Mouse (Mus musculus) intestine, embryonic 15.5 days (tissue): Measurements from ENCODE around the gene Tango6. TPM values are rescaled to one million over a fixed set of nuclear protein-coding genes. Genes with fewer than 3 reads are reported as not detected.
A peak's percentile ranks its signal among the peaks of the same experiment; 100 is the strongest.

Experiments
- ATAC-seq: fragments of 200-750 bp; cut with Nextera tagmentation; 2 replicates; pipeline ENCODE4 v1.8.0; 2017; ENCODE audit warnings: moderate TSS enrichment, moderate library complexity
- H3K27ac ChIP-seq: fragments of 300-500 bp; sonication (generic); 2 replicates; pipeline ENCODE4 v1.5.1; 2015; ENCODE audit warnings: mild to moderate bottlenecking, inconsistent platforms
- H3K27me3 ChIP-seq: fragments of 300-500 bp; sonication (generic); replicated peaks from 2 replicates; pipeline ENCODE4 v1.6.1; 2015; ENCODE audit warnings: inconsistent platforms
- H3K36me3 ChIP-seq: fragments of 300-500 bp; sonication (generic); 2 replicates; pipeline ENCODE4 v1.6.1; 2015; ENCODE audit warnings: inconsistent platforms
- H3K4me1 ChIP-seq: fragments of 300-500 bp; sonication (generic); replicated peaks from 2 replicates; pipeline ENCODE4 v1.6.1; 2015; ENCODE audit warnings: inconsistent platforms
- H3K4me2 ChIP-seq: fragments of 300-500 bp; sonication (generic); replicated peaks from 2 replicates; pipeline ENCODE4 v1.6.1; 2015; ENCODE audit warnings: mild to moderate bottlenecking, inconsistent platforms
- H3K4me3 ChIP-seq: fragments of 300-500 bp; sonication (generic); replicated peaks from 2 replicates; pipeline ENCODE4 v1.5.1; 2015; ENCODE audit warnings: inconsistent platforms
- H3K9ac ChIP-seq: fragments of 300-500 bp; sonication (generic); 2 replicates; pipeline ENCODE4 v1.6.1; 2015; ENCODE audit warnings: inconsistent platforms
- H3K9me3 ChIP-seq: fragments of 300-500 bp; sonication (generic); 2 replicates; pipeline ENCODE4 v1.6.1; 2016; ENCODE audit warnings: inconsistent platforms
- WGBS: fragments of 180-500 bp; shearing (Covaris S2); methylation state at CpG from one replicate; pipeline ENCODE4 v1.1.7; 2015; 5-methylcytosine and 5-hydroxymethylcytosine counted together
- polyA plus RNA-seq: library from polyadenylated mRNA; unstranded; fragments of >200 nt; fragmentation: Nextera tagmentation; extraction: Ambion mirVana; gene quantifications from 2 replicates; pipeline ENCODE4 v1.2.1, GENCODE M21; 2015

The Tango6 gene
- polyA plus RNA-seq, 1 experiment from 2014 or later, result 9.1 TPM

DNA sequence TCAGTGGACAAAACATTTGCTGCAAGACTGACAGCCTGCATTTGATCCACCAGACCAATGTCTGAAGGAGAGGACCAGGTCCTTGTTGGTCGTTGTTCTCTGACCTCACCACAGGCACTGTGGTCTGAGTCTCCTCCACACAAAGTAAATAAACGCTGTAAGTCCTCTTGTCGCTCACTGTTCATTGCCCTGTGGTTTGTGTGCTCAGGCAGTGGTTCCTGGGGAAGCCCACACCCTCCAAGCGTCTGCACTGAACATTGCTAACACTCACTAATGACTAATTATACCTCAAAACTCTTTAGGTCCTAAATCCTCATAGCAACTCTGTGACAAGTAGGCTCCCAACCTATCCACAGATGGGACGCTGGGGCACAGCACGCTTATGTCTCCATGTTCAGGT, 153.7 kb downstream of the Tango6 start:
- no peak overlapping the region for H3K27ac ChIP-seq
- ATAC-seq, result no peak

DNA sequence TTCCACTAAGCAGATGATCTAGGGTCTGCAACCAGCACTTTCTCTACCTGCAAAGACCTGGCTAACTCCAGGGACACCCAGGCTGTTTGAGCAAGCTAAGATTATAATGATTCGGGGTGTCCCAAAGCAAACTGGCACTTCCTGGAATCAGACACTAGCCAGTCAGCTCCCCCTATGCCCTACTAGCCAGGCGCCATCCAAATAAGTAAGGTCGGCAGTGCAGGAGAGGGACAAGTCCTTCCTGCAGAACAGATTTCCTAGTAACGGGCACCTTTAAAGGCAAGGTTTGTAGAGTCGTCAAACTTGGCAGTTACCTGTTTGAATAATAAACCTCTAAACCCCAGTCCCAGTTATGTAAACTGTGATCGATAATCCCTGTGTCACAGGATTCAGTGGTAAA, 155.9 kb downstream of the Tango6 start:
- no peak overlapping the region for H3K4me2 ChIP-seq
- ATAC-seq, result no peak
- 0 out of 2 replicates have a peak, but pooled peaks cover 6% of the 10 kb centered on the region for H3K4me1 ChIP-seq

More for the DNA sequence above, 153.7 kb downstream of the Tango6 start:
- H3K4me3 ChIP-seq, result no peak overlapping the region
- no peak overlapping the region for H3K9ac ChIP-seq
- H3K9me3 ChIP-seq, result no peaks in the 10 kb centered on the region
- WGBS, result 53% methylated on average over 6 of the region's 6 CpGs
- H3K4me1 ChIP-seq, result 0 out of 2 replicates have a peak, but pooled peaks cover 6% of the 10 kb centered on the region
- no peaks in the 10 kb centered on the region for H3K36me3 ChIP-seq
- H3K27me3 ChIP-seq, result no peaks in the 10 kb centered on the region
- no peak overlapping the region for H3K4me2 ChIP-seq

DNA sequence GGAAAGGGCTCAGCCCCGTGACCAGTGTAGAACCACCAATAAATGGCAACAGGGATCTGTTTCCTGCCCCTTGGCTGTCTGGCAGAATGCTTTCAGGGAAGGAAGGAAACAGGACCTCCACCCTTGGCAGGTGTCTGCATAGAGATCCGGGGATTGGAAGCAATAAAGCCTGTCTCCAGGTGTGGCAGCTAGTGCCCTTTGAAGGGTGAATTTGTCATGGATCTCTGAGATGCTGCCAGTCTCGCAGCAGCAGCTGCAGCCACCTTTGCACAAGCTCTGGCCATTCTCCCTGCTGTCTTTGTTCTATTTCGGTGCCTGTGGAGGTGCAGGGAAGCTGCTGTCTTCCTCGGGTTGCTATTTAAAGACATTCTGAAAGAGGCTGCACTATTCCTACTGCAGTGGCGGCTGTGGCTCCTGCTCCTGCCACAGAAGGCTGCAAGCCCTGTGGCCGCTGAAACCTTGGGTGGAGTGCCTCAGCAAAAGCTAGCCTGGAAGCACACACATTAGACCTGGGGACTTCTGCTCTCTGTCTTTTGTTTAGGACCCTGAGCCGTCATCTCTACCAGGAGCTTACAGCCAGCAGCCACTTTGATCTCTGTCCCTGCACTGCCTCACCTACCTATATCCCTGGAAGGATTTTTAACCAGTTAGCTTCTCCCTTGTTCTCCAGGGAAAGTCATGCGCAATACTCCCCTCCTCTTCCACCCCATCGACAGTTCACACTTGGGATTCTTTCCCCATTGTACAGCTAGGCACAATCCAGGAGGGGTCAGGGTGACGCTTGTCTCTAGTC, 156.5 kb downstream of the Tango6 start:
- no peak; the same call in 1 of the 2 replicates for ATAC-seq
- 43% methylated on average over 11 of the region's 11 CpGs for WGBS
- no peak overlapping the region for H3K27ac ChIP-seq

More for the DNA sequence above, 155.9 kb downstream of the Tango6 start:
- Histone ChIP-seq H3K36me3 (no peaks in the 10 kb centered on the region), H3K27ac (no peak overlapping the region), H3K9me3 (no peaks in the 10 kb centered on the region), H3K27me3 (no peaks in the 10 kb centered on the region), H3K9ac (no peak overlapping the region), H3K4me3 (no peak overlapping the region)
- 46% methylated on average over 6 of the region's 6 CpGs for WGBS

GRCm38 (mm10) chr8:106850034-106850433, 167.2 kb downstream of the Tango6 start:
- Histone ChIP-seq H3K4me2 (no peak overlapping the region), H3K9ac (no peak overlapping the region), H3K4me1 (peaks cover 3% of the 10 kb centered on the region), H3K4me3 (no peak overlapping the region), H3K27ac (no peak overlapping the region), H3K27me3 (no peaks in the 10 kb centered on the region), H3K9me3 (no peaks in the 10 kb centered on the region), H3K36me3 (no peaks in the 10 kb centered on the region)
- no peak for ATAC-seq
- WGBS, result 79% methylated on average over 10 of the region's 10 CpGs

More for the DNA sequence above, 156.5 kb downstream of the Tango6 start:
- Histone ChIP-seq H3K9ac (no peak overlapping the region), H3K27me3 (no peaks in the 10 kb centered on the region), H3K4me2 (no peak overlapping the region), H3K9me3 (no peaks in the 10 kb centered on the region), H3K4me3 (no peak overlapping the region), H3K4me1 (0 out of 2 replicates have a peak, but pooled peaks cover 6% of the 10 kb centered on the region), H3K36me3 (no peaks in the 10 kb centered on the region)

GRCm38 (mm10) chr8:106854534-106855241, 171.8 kb downstream of the Tango6 start:
- Histone ChIP-seq H3K9ac (no peak overlapping the region), H3K27ac (no peak overlapping the region), H3K4me2 (no peak overlapping the region), H3K36me3 (no peaks in the 10 kb centered on the region), H3K9me3 (no peaks in the 10 kb centered on the region), H3K4me3 (no peak overlapping the region), H3K27me3 (no peaks in the 10 kb centered on the region), H3K4me1 (peaks cover 5% of the 10 kb centered on the region)
- 45% methylated on average over 8 of the region's 8 CpGs for WGBS
- ATAC-seq, result no peak

DNA sequence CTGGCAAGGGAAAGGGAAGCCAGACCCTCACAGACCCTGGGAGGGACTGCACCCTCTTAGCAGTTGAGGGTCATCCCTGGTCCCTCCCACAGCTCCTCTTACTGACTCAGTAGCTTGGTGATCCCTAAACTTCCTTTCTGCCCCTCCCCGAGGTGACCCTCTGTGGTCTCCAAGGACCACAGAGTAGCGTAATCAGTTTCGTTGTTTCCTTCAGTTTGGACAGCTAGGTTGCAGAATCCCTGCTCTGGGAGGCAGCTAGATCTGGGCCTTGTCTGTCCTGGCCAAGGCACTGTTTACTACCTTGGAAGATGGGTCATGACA, 172.3 kb downstream of the Tango6 start:
- Histone ChIP-seq H3K27me3 (no peaks in the 10 kb centered on the region), H3K36me3 (no peaks in the 10 kb centered on the region), H3K4me1 (peaks cover 5% of the 10 kb centered on the region), H3K27ac (no peak overlapping the region), H3K9me3 (no peaks in the 10 kb centered on the region), H3K9ac (no peak overlapping the region), H3K4me2 (no peak overlapping the region), H3K4me3 (no peak overlapping the region)
- 55% methylated on average over 3 of the region's 3 CpGs for WGBS
- ATAC-seq, result no peak

DNA sequence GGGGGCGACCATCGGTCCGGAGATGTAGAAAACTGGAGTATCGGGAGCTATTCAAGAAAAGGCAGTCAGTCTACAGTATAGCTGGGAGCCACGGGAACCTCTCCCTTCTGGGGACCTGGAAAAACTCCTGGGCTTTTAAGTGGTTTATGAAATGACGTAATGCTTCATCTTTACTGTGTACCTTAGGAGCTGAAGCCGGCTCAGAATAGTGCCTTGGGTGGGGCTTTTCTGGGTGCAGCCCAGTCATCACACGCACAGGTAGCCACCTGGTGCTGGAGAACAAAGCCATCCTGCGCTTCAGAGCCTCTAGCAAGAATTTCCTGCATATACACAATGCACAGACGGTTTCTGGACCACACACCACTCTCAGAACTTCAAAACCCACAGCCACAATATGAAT, 180.0 kb downstream of the Tango6 start:
- Histone ChIP-seq H3K36me3 (no peaks in the 10 kb centered on the region), H3K4me2 (no peak overlapping the region), H3K9me3 (no peaks in the 10 kb centered on the region), H3K27ac (no peak overlapping the region), H3K9ac (no peak overlapping the region), H3K27me3 (peaks cover 6% of the 10 kb centered on the region; the same call in 1 of the 2 replicates), H3K4me1 (no peaks in the 10 kb centered on the region), H3K4me3 (no peak overlapping the region)
- whole genome bisulfite sequencing, result 71% methylated on average over 10 of the region's 10 CpGs
- ATAC-seq, result peak; percentile 55; the same call in 1 of the 2 replicates

DNA sequence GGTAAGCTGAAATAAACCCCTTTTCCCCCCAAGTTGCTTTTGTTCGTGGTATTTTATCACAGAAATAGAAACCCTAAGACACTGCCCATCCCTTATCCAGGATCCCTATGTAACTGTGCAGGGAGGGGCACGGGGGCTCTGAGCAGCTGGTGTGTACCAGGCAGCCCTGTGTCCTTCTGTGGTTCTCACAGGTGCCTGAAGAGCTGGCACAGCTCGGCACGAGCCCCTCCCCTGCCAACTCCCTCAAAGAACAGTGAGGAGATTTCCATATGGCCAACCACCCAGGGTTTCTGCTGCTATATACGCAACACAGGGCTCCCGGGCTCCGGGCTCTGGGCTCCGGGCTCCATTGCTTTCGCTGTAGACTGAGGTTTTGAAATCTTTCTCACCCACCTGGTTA, 182.5 kb downstream of the Tango6 start:
- Histone ChIP-seq H3K4me1 (peaks cover 3% of the 10 kb centered on the region), H3K27ac (no peak overlapping the region), H3K4me2 (no peak overlapping the region), H3K4me3 (no peak overlapping the region), H3K9me3 (no peaks in the 10 kb centered on the region), H3K9ac (no peak overlapping the region), H3K36me3 (no peaks in the 10 kb centered on the region), H3K27me3 (peaks cover 16% of the 10 kb centered on the region; the same call in 1 of the 2 replicates)
- 73% methylated on average over 9 of the region's 9 CpGs for WGBS
- ATAC-seq, result no peak

DNA sequence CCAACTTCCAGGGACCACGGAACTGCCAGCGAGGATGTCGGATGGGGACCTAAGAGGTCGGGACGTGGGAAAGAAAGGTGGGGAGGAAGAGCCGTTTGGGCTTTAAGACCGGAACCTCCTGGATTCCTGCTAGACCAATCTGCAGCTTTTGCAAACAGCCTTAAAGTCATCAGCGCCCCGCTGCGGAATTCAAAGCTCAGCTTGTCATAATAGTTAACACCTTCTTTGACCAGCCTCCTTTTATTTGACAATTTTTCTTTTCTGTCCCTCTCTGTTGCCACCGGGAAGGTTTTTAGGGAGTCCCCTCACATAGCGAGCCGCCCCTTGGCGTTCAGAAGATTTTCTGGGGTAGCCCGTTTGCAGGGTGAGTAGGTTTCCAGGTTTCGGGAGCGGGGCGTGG, 187.2 kb downstream of the Tango6 start, which contains the start of gene Has3:
Gene Has3, plus strand, starts transcription at position 192 of the 400 bp plus-strand sequence.
- Histone ChIP-seq H3K27ac (no peak within 1 kb of the TSS), H3K9me3 (no peaks in the 10 kb centered on the region), H3K9ac (peak within 1 kb of the TSS; percentile 59), H3K4me1 (peaks cover 30% of the 10 kb centered on the region), H3K4me2 (peak within 1 kb of the TSS; percentile 99), H3K36me3 (no peaks in the 10 kb centered on the region), H3K4me3 (peak within 1 kb of the TSS; percentile 51), H3K27me3 (peaks cover 46% of the 10 kb centered on the region)
- no peak for ATAC-seq
- 3% methylated on average over 18 of the region's 18 CpGs for whole genome bisulfite sequencing

GRCm38 (mm10) chr8:106870537-106871327, 187.9 kb downstream of the Tango6 start:
- no peaks in the 10 kb centered on the region for H3K36me3 ChIP-seq
- H3K4me1 ChIP-seq, result peaks cover 30% of the 10 kb centered on the region
- peaks cover 46% of the 10 kb centered on the region for H3K27me3 ChIP-seq
- under 1% methylated on average over 56 of the region's 63 CpGs for WGBS
- no peak overlapping the region for H3K27ac ChIP-seq
- peak overlapping the region; percentile 59 for H3K9ac ChIP-seq
- H3K9me3 ChIP-seq, result no peaks in the 10 kb centered on the region
- ATAC-seq, result peak; percentile 60
- peak overlapping the region; percentile 51 for H3K4me3 ChIP-seq
- H3K4me2 ChIP-seq, result peak overlapping the region; percentile 99

- Histone ChIP-seq H3K4me3 (peak overlapping the region; percentile 51), H3K27ac (no peak overlapping the region), H3K36me3 (no peaks in the 10 kb centered on the region), H3K4me2 (peak overlapping the region; percentile 99), H3K9ac (peak overlapping the region; percentile 59), H3K9me3 (no peaks in the 10 kb centered on the region), H3K27me3 (peaks cover 46% of the 10 kb centered on the region), H3K4me1 (peaks cover 30% of the 10 kb centered on the region)
- peak; percentile 46 for ATAC-seq
- WGBS, result 0% methylated on average over 15 of the region's 15 CpGs
Measured at GRCm38 (mm10) chr8:106871328-106871926, 188.6 kb downstream of the Tango6 start.
